20 mouse cellular contexts compared by ENCODE assay signal in genomic region chr2:166631189-166631588, GRCm38 (mm10).
DNase-seq lines count a peak whose midpoint lies in the region; ATAC-seq and TF ChIP-seq lines count a peak whose summit lies in the region.
"Had no signal": no experiment of that assay in that cellular context is flagged by ENCODE, and none has a peak within 500 bp of the region (broad histone marks: within the 10 kb centered on the region; RNA-seq: fewer than 3 reads in every experiment).

No protein-coding gene starts in this region.

- peak; percentile 26 for DNase-seq in cerebellum, adult 11-12 months
- DNase-seq in cerebellum, postnatal 10 days = no peak
- DNase-seq in liver, postnatal 0 days = no peak
- DNase-seq in right cerebral cortex, postnatal 14 days = no peak
- DNase-seq in kidney, postnatal 4 days = no peak
- DNase-seq: adrenal gland, adult 8-10 months; cerebellum, adult 11 months; cerebellum, postnatal 14 days; embryo, embryonic 11 days; kidney, adult 8-10 months; layer of hippocampus, postnatal 36 days; midbrain, embryonic 14.5 days had no signal

- H3K36me3 ChIP-seq in liver, postnatal 0 days (replicated peaks; ENCODE audit: insufficient read depth, low read length) = peaks cover 13% of the 10 kb centered on the region
- peaks cover 36% of the 10 kb centered on the region for H3K36me3 ChIP-seq in liver, embryonic 12.5 days
- H3K36me3 ChIP-seq in small intestine, adult 2 months (ENCODE audit: control insufficient read depth, insufficient read depth, low read length) = no peaks in the 10 kb centered on the region
- H3K36me3 ChIP-seq: stomach, embryonic 15.5 days had no signal

- H3K9me3 ChIP-seq in liver, postnatal 0 days (ENCODE audit: low read length) = 0 out of 2 replicates have a peak, but pooled peaks cover 2% of the 10 kb centered on the region
- 0 out of 2 replicates have a peak, but pooled peaks cover 4% of the 10 kb centered on the region for H3K9me3 ChIP-seq in liver, embryonic 12.5 days (replicated peaks)
- H3K9me3 ChIP-seq: forebrain, embryonic 13.5 days; heart, embryonic 12.5 days; hindbrain, embryonic 12.5 days; liver, embryonic 15.5 days; stomach, embryonic 15.5 days had no signal

- H3K27me3 ChIP-seq in liver, postnatal 0 days (ENCODE audit: insufficient read depth, low read length) = no peaks in the 10 kb centered on the region
- H3K27me3 ChIP-seq in liver, embryonic 12.5 days (replicated peaks) = no peaks in the 10 kb centered on the region
- H3K27me3 ChIP-seq in small intestine, adult 2 months (ENCODE audit: control insufficient read depth, insufficient read depth, low read length) = no peaks in the 10 kb centered on the region
- H3K27me3 ChIP-seq: forebrain, embryonic 13.5 days; heart, embryonic 12.5 days; hindbrain, embryonic 12.5 days; liver, embryonic 15.5 days; stomach, embryonic 15.5 days had no signal

- H3K27ac ChIP-seq in liver, postnatal 0 days (ENCODE audit: low read depth) = peak overlapping the region; percentile 62
- H3K27ac ChIP-seq in liver, embryonic 12.5 days = no peak overlapping the region
- peak overlapping the region; percentile 23; the same call in 1 of the 2 replicates for H3K27ac ChIP-seq in brown adipose tissue, adult 24 weeks (replicated peaks; ENCODE audit: low read depth, low read length)
- 0 out of 2 replicates have a peak overlapping the region, but pooled peaks have one; percentile 2 for H3K27ac ChIP-seq in small intestine, adult 2 months (ENCODE audit: insufficient read depth, low read depth, low read length)
- H3K27ac ChIP-seq: forebrain, embryonic 13.5 days; hindbrain, embryonic 12.5 days; liver, embryonic 15.5 days; stomach, embryonic 15.5 days had no signal

- no peak for TF ChIP-seq CTCF in liver, postnatal 0 days (IDR thresholded peaks at IDR 0.05; ENCODE audit: low read depth)
- no peak for TF ChIP-seq CTCF in small intestine, adult 2 months (IDR thresholded peaks at IDR 0.05; ENCODE audit: extremely low read depth, insufficient read length, insufficient replicate concordance, low read depth, low read length)

- H3K4me2 ChIP-seq in liver, postnatal 0 days (ENCODE audit: low read depth, low read length) = no peak overlapping the region
- H3K4me2 ChIP-seq in liver, embryonic 12.5 days = no peak overlapping the region
- H3K4me2 ChIP-seq: forebrain, embryonic 13.5 days; heart, embryonic 12.5 days; hindbrain, embryonic 12.5 days; liver, embryonic 15.5 days; stomach, embryonic 15.5 days had no signal

- H3K9ac ChIP-seq in liver, postnatal 0 days (replicated peaks) = no peak overlapping the region
- H3K9ac ChIP-seq in liver, embryonic 12.5 days = no peak overlapping the region
- H3K9ac ChIP-seq: heart, embryonic 12.5 days; hindbrain, embryonic 12.5 days; liver, embryonic 15.5 days; stomach, embryonic 15.5 days had no signal

- TF ChIP-seq EP300 in liver, postnatal 0 days (IDR thresholded peaks at IDR 0.05; ENCODE audit: low read depth) = no peak

- no peak for TF ChIP-seq POLR2A in small intestine, adult 2 months (IDR thresholded peaks at IDR 0.05; ENCODE audit: low read depth, low read length)

- ATAC-seq in liver, postnatal 0 days = no peak
- ATAC-seq in liver, embryonic 12.5 days = no peak
- ATAC-seq: forebrain, embryonic 13.5 days had no signal

- WGBS in liver, postnatal 0 days (ENCODE audit: insufficient replicate concordance) = 81% methylated on average over 5 of the region's 5 CpGs
- 79% methylated on average over 5 of the region's 5 CpGs for WGBS in liver, embryonic 12.5 days (ENCODE audit: insufficient replicate concordance)
- WGBS in small intestine, adult 2 months = 82% methylated on average over 5 of the region's 5 CpGs

- no peak overlapping the region for H3K4me3 ChIP-seq in liver, postnatal 0 days (ENCODE audit: low read depth, low read length)
- no peak overlapping the region for H3K4me3 ChIP-seq in liver, embryonic 12.5 days
- no peak overlapping the region for H3K4me3 ChIP-seq in brown adipose tissue, adult 24 weeks (ENCODE audit: insufficient read depth, low read depth, low read length)
- H3K4me3 ChIP-seq in small intestine, adult 2 months (ENCODE audit: low read depth, low read length) = no peak overlapping the region
- H3K4me3 ChIP-seq: forebrain, embryonic 13.5 days; heart, embryonic 12.5 days; hindbrain, embryonic 12.5 days; liver, embryonic 15.5 days; stomach, embryonic 15.5 days had no signal

- H3K4me1 ChIP-seq in liver, postnatal 0 days (ENCODE audit: insufficient read depth) = peaks cover 28% of the 10 kb centered on the region
- H3K4me1 ChIP-seq in liver, embryonic 12.5 days = peaks cover 19% of the 10 kb centered on the region
- peaks cover 6% of the 10 kb centered on the region; the same call in 1 of the 2 replicates for H3K4me1 ChIP-seq in brown adipose tissue, adult 24 weeks (ENCODE audit: control insufficient read depth, insufficient read depth, insufficient read length, low read length)
- H3K4me1 ChIP-seq in small intestine, adult 2 months (ENCODE audit: control insufficient read depth, insufficient read depth, insufficient read length, low read length) = peaks cover 4% of the 10 kb centered on the region
